8 mouse cellular contexts compared by ENCODE assay signal in the genomic region with DNA sequence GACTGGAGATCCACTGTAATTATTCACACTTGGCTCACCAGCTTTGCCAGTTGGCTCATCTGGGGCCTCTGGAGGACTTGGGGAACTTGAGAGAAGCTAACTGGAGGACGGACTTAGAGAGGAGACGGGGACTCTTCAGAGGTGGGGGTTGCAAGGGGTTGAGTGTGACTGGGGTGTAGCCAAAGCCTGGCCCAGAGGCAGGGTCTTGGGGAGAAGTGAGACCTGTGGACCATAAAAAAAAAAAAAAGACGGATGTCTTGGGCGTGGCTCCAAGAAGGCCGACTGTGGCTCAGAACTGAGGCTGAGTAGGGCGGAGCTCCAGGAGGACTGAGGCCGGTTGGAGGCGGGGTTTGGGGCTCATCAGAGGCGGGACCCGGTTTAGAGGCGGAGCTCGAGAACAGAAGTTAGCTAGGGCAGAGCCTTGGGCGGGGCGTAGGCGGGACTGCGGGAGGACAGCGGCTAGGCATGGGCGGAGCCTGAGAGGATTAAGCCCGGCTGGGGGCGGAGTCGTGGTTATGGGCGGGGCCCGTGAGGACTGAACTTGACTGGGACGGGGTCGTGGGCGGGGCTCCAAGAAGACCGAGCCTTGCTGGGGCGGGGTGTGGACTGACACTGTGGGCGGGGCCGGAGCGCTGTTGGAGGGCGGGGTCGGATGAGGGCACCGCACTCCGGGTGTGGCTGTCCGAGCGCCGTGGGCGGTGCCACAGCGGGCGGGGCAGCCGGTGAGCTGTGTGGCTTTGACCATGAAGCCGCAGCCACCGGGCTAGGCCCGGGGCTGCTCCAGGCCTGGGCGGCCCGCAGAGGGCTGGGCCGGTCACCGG. TPM values are rescaled to one million over a fixed set of nuclear protein-coding genes. Genes with fewer than 3 reads are reported as not detected.
DNase-seq lines count a peak whose midpoint lies in the region; ATAC-seq lines count a peak whose summit lies in the region.

A gene (plus strand): TSS at position 638 of the 821 bp plus-strand sequence.

- H3K27me3 ChIP-seq in heart, embryonic 14.5 days (ENCODE audit: control insufficient read depth, insufficient read depth, low read length), result peaks cover 30% of the 10 kb centered on the region
- peaks cover 47% of the 10 kb centered on the region for H3K27me3 ChIP-seq in liver, embryonic 13.5 days
- H3K27me3 ChIP-seq in stomach, embryonic 16.5 days (ENCODE audit: control insufficient read depth, insufficient read depth, low read length), result no peaks in the 10 kb centered on the region; the same call in none of the 2 replicates

- peaks cover 0 to 10% of the 10 kb centered on the region in 2 experiments; a peak in 3 of 4 replicates for H3K4me1 ChIP-seq in heart, embryonic 14.5 days (ENCODE audit: control insufficient read depth in 2 of 2, insufficient read depth in 2 of 2, low read length in 2 of 2)
- H3K4me1 ChIP-seq in liver, embryonic 13.5 days (replicated peaks), result peaks cover 18% of the 10 kb centered on the region
- peaks cover 6% of the 10 kb centered on the region for H3K4me1 ChIP-seq in stomach, embryonic 16.5 days (ENCODE audit: control insufficient read depth, insufficient read depth, low read length)

- no peaks in the 10 kb centered on the region for H3K36me3 ChIP-seq in heart, embryonic 14.5 days (ENCODE audit: control insufficient read depth, insufficient read depth, low read length)
- H3K36me3 ChIP-seq in liver, embryonic 13.5 days, result no peaks in the 10 kb centered on the region
- no peaks in the 10 kb centered on the region for H3K36me3 ChIP-seq in stomach, embryonic 16.5 days (ENCODE audit: control insufficient read depth, insufficient read depth, low read length)

- peak within 1 kb of the TSS; percentile 55 for H3K9ac ChIP-seq in heart, embryonic 14.5 days (ENCODE audit: low read length)
- peak within 1 kb of the TSS; percentile 26; the same call in 1 of the 2 replicates for H3K9ac ChIP-seq in liver, embryonic 13.5 days
- peak within 1 kb of the TSS; percentile 73 for H3K9ac ChIP-seq in stomach, embryonic 16.5 days (ENCODE audit: low read length)

- peak within 1 kb of the TSS; percentile 95 for H3K4me2 ChIP-seq in heart, embryonic 14.5 days (ENCODE audit: low read length)
- H3K4me2 ChIP-seq in liver, embryonic 13.5 days, result peak within 1 kb of the TSS; percentile 76
- peak within 1 kb of the TSS; percentile 99 for H3K4me2 ChIP-seq in stomach, embryonic 16.5 days (ENCODE audit: low read depth, low read length)

- peak; percentile 59 for DNase-seq in c-Kit-negative CD71-positive TER-119-positive erythroid progenitor cells, embryonic 14.5 days (ENCODE audit: low read depth, low spot score)
- DNase-seq in fibroblast of lung, adult 2 months (ENCODE audit: low read depth), result peak; percentile 91
- DNase-seq in kidney, postnatal 14 days, result peak; percentile 97
- DNase-seq in liver, embryonic 13.5 days, result peak; percentile 85
- peak; percentile 98 for DNase-seq in neural tube, embryonic 10.5 days (ENCODE audit: extremely low spot score, low spot score)

- no peaks in the 10 kb centered on the region for H3K9me3 ChIP-seq in heart, embryonic 14.5 days (ENCODE audit: control insufficient read depth, low read length)
- no peaks in the 10 kb centered on the region; the same call in 1 of the 2 replicates for H3K9me3 ChIP-seq in liver, embryonic 13.5 days (replicated peaks)
- H3K9me3 ChIP-seq in stomach, embryonic 16.5 days (replicated peaks; ENCODE audit: control insufficient read depth, low read length), result no peaks in the 10 kb centered on the region

- WGBS in heart, embryonic 14.5 days, result 2% methylated on average over 44 of the region's 49 CpGs
- WGBS in liver, embryonic 13.5 days (ENCODE audit: insufficient replicate concordance), result 2% methylated on average over 49 of the region's 49 CpGs
- under 1% methylated on average over 48 of the region's 49 CpGs for WGBS in stomach, embryonic 16.5 days

- no peak within 1 kb of the TSS for H3K27ac ChIP-seq in heart, embryonic 14.5 days (replicated peaks in 1 of 2; ENCODE audit: control insufficient read depth in 1 of 2, insufficient read depth in 1 of 2, low read depth in 2 of 2, low read length in 2 of 2)
- H3K27ac ChIP-seq in liver, embryonic 13.5 days, result no peak within 1 kb of the TSS
- 0 out of 2 replicates have a peak within 1 kb of the TSS, but pooled peaks have one; percentile 19 for H3K27ac ChIP-seq in stomach, embryonic 16.5 days (ENCODE audit: low read length)

- peak; percentile 90 for ATAC-seq in CD4-positive, CD25-positive, alpha-beta regulatory T cell, adult 4 months
- peak; percentile 80 for ATAC-seq in heart, embryonic 14.5 days (ENCODE audit: insufficient number of reproducible peaks, insufficient read depth, low FRiP score, low read depth)
- ATAC-seq in liver, embryonic 13.5 days (ENCODE audit: low read depth), result peak; percentile 82
- peak; percentile 92 for ATAC-seq in stomach, embryonic 16.5 days (ENCODE audit: insufficient read depth, low FRiP score)

- peak within 1 kb of the TSS; percentile 56 for H3K4me3 ChIP-seq in heart, embryonic 14.5 days (ENCODE audit: control insufficient read depth in 1 of 2, insufficient read depth in 1 of 2, low read depth in 1 of 2, low read length in 2 of 2)
- peak within 1 kb of the TSS; percentile 56 for H3K4me3 ChIP-seq in liver, embryonic 13.5 days (replicated peaks)
- peak within 1 kb of the TSS; percentile 68 for H3K4me3 ChIP-seq in stomach, embryonic 16.5 days (replicated peaks; ENCODE audit: low read length)

RNA-seq across cellular contexts. Expression of the gene that starts here (rescaled TPM):
- 1 to 10 TPM; 2.1 to 2.7 TPM for polyA plus RNA-seq in CD4-positive, CD25-positive, alpha-beta regulatory T cell, adult 4 months (2017; shearing (Covaris generic))
- 3.5 and 4.2 TPM in 2 replicates for polyA plus RNA-seq in heart, embryonic 14.5 days (2014; fragmentation: Nextera tagmentation; extraction: Ambion mirVana)
- 1.5 and 2.0 TPM in 2 replicates for polyA plus RNA-seq in liver, embryonic 13.5 days (2015; fragmentation: Nextera tagmentation; extraction: Ambion mirVana)
- 14.5 and 17.7 TPM in 2 replicates for polyA plus RNA-seq in stomach, embryonic 16.5 days (2015; fragmentation: Nextera tagmentation; extraction: Ambion mirVana)
